Mouse (Mus musculus): ENCODE data around the gene Islr2.

GRCm38 (mm10) chr9:58199381-58200269, 4.5 kb downstream of the Islr2 start:
- TF ChIP-seq CTCF (IDR thresholded peaks at IDR 0.05; ENCODE audit: low read depth), result no peak
- no peak for TF ChIP-seq EP300 (IDR thresholded peaks at IDR 0.05; ENCODE audit: low read depth)
